Mouse (Mus musculus): ENCODE data around the gene Rimbp3. TPM values are rescaled to one million over a fixed set of nuclear protein-coding genes. Genes with fewer than 3 reads are reported as not detected.

Rimbp3 gene
- total and polyA plus RNA-seq, 3 experiments: 0.06 to 0.34 TPM; not detected in 1

DNA sequence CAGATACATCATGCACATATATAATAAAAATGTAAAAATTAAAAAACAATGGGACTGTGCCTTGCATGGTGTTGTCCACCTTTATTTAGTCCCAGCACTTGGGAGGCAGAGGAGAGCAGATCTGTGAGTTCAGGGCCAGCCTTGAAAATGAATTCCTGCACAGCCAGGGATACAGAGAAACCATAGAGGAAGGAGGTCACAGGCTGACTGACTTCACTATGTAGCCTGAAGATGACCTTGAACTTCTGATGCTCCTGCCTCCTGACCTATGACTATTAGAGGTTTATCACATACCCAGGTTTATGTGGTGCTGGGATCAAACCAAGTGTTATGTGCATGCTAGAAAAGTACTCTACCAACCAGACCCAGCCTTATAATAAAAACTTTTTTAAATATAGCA lies 22.9 kb upstream of the Rimbp3 start:
- H3K4me3 ChIP-seq (replicated peaks in 1 of 3; ENCODE audit: low read depth in 2 of 3, low read length in 2 of 3, poor library complexity in 1 of 3): no peak overlapping the region
- no peaks in the 10 kb centered on the region for H3K27me3 ChIP-seq (replicated peaks)
- peaks cover 97% of the 10 kb centered on the region for H3K79me2 ChIP-seq (replicated peaks; ENCODE audit: control insufficient read depth, extremely low read depth, insufficient read depth, poor library complexity, severe bottlenecking)
- peaks cover 21 to 69% of the 10 kb centered on the region in 2 experiments for H3K36me3 ChIP-seq (replicated peaks in 1 of 2; ENCODE audit: control insufficient read depth in 1 of 2, insufficient read depth in 1 of 2, low read length in 1 of 2)
- TF ChIP-seq MAFK (IDR thresholded peaks at IDR 0.05; ENCODE audit: insufficient replicate concordance, low read length): no peak
- TF ChIP-seq POLR2AphosphoS2 (IDR thresholded peaks at IDR 0.05; ENCODE audit: low read depth, low read length): 0 out of 2 replicates have a peak, but pooled peaks have one; percentile 20
- H3K4me1 ChIP-seq (ENCODE audit: control insufficient read depth in 1 of 2, insufficient read depth in 2 of 2): peaks cover 15 to 47% of the 10 kb centered on the region in 2 experiments
- H3K4me2 ChIP-seq (ENCODE audit: insufficient read depth, low read depth, poor library complexity, severe bottlenecking): no peak overlapping the region
- dilution Hi-C loops (cut with MboI; ENCODE audit: extremely low pct_ligation_motif_present, extremely low pct_unique_long_range_greater_than_20kb, low sequenced_read_pairs) (no loop called here), in situ Hi-C loops (cut with MboI; ENCODE audit: low pct_ligation_motif_present, low pct_unique_long_range_greater_than_20kb, low sequenced_read_pairs) (no loop called here)
- no peak for DNase-seq (ENCODE audit: extremely low read depth)
- no peaks in the 10 kb centered on the region for H3K9me3 ChIP-seq (replicated peaks; ENCODE audit: low read length)
- no peak overlapping the region for H3K27ac ChIP-seq (ENCODE audit: insufficient read depth, low read depth)
- no peak overlapping the region for H3K9ac ChIP-seq (ENCODE audit: insufficient read depth, low read depth)

- Histone ChIP-seq H3K4me1 (ENCODE audit: control insufficient read depth in 1 of 2, insufficient read depth in 2 of 2) (peaks cover 0 to 51% of the 10 kb centered on the region in 2 experiments; a peak in 2 of 4 replicates), H3K27ac (ENCODE audit: insufficient read depth, low read depth) (no peak overlapping the region), H3K4me3 (replicated peaks in 1 of 3; ENCODE audit: low read depth in 2 of 3, low read length in 2 of 3, poor library complexity in 1 of 3) (no peak overlapping the region), H3K36me3 (replicated peaks in 1 of 2; ENCODE audit: control insufficient read depth in 1 of 2, insufficient read depth in 1 of 2, low read length in 1 of 2) (peaks cover 14 to 74% of the 10 kb centered on the region in 2 experiments), H3K27me3 (replicated peaks) (no peaks in the 10 kb centered on the region), H3K9ac (ENCODE audit: insufficient read depth, low read depth) (no peak overlapping the region), H3K9me3 (replicated peaks; ENCODE audit: low read length) (no peaks in the 10 kb centered on the region), H3K4me2 (ENCODE audit: insufficient read depth, low read depth, poor library complexity, severe bottlenecking) (no peak overlapping the region), H3K79me2 (replicated peaks; ENCODE audit: control insufficient read depth, extremely low read depth, insufficient read depth, poor library complexity, severe bottlenecking) (peaks cover 99% of the 10 kb centered on the region)
- dilution Hi-C loops (cut with MboI; ENCODE audit: extremely low pct_ligation_motif_present, extremely low pct_unique_long_range_greater_than_20kb, low sequenced_read_pairs) (no loop called here), in situ Hi-C loops (cut with MboI; ENCODE audit: low pct_ligation_motif_present, low pct_unique_long_range_greater_than_20kb, low sequenced_read_pairs) (no loop called here)
- DNase-seq (ENCODE audit: extremely low read depth): no peak
- TF ChIP-seq CHD1 (IDR thresholded peaks at IDR 0.05; ENCODE audit: low read depth, low read length) (no peak), MAFK (IDR thresholded peaks at IDR 0.05; ENCODE audit: insufficient replicate concordance, low read length) (peak; percentile 79), POLR2A (IDR thresholded peaks at IDR 0.05; ENCODE audit: low read depth, low read length) (no peak), PAX5 (IDR thresholded peaks at IDR 0.05; ENCODE audit: low read length) (no peak)
Measured at GRCm38 (mm10) chr16:17193823-17194222, 14.6 kb upstream of the Rimbp3 start.

DNA sequence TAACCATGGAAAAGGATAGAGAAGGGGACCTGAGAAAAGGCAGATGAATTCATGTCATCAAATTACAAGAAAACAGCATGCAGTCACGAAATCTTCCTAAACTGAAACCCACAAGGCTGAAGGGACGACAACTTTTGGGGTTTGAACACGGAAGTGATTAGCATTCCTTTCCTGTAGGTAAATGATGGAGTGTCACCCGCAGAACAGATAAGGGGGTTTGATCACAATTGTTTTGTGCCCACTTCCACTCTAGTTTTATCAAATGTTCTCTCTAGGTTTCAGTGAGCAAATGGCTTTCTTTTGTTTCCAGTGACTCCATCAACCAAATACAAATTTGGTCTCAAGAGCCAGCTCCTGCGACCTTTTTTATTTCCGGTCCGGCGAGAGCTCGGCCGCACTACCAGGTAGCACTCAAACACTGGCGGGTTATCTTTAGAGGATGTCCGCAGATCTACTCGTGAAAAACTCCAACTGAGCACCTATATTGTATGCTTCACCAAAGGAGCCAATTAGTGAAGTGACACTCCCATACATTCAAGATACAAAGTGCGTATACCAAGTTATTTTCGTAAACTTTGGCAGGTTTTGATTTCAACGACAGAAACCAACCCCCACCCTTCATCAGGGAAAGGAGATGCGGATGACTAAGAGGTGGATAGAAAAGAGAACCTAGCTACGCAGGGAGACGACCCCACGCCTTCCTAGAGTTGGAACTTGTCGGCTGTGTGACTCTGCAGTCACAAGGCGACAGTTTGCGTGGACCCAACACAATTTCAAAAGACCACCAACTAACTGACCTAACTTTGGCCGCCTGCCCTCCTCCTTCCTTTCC lies 8.1 kb upstream of the Rimbp3 start:
- peaks cover 58% of the 10 kb centered on the region for H3K79me2 ChIP-seq (replicated peaks; ENCODE audit: control insufficient read depth, extremely low read depth, insufficient read depth, poor library complexity, severe bottlenecking)
- H3K4me1 ChIP-seq (ENCODE audit: control insufficient read depth in 1 of 2, insufficient read depth in 2 of 2): peaks cover 2 to 46% of the 10 kb centered on the region in 2 experiments; a peak in 3 of 4 replicates
- no peaks in the 10 kb centered on the region for H3K27me3 ChIP-seq (replicated peaks)
- H3K9me3 ChIP-seq (replicated peaks; ENCODE audit: low read length): no peaks in the 10 kb centered on the region
- DNase-seq (ENCODE audit: extremely low read depth): peak; percentile 59
- in situ Hi-C loops (cut with MboI; ENCODE audit: low pct_ligation_motif_present, low pct_unique_long_range_greater_than_20kb, low sequenced_read_pairs) (loop anchor here (5.0 to 10.0 kb wide), 2 partner anchors 68 to 334 kb away; partner anchors contain the start of genes Sdf2l1 and Thap7), dilution Hi-C loops (cut with MboI; ENCODE audit: extremely low pct_ligation_motif_present, extremely low pct_unique_long_range_greater_than_20kb, low sequenced_read_pairs) (no loop called here)
- peak overlapping the region; percentile 100 for H3K9ac ChIP-seq (ENCODE audit: insufficient read depth, low read depth)
- peak overlapping the region; percentile 84 for H3K4me2 ChIP-seq (ENCODE audit: insufficient read depth, low read depth, poor library complexity, severe bottlenecking)
- H3K27ac ChIP-seq (ENCODE audit: insufficient read depth, low read depth): peak overlapping the region; percentile 78
- peaks cover under 1 to 33% of the 10 kb centered on the region in 2 experiments for H3K36me3 ChIP-seq (replicated peaks in 1 of 2; ENCODE audit: control insufficient read depth in 1 of 2, insufficient read depth in 1 of 2, low read length in 1 of 2)
- peak overlapping the region; percentile 94 to 97 (median 94) for H3K4me3 ChIP-seq (replicated peaks in 1 of 3; ENCODE audit: low read depth in 2 of 3, low read length in 2 of 3, poor library complexity in 1 of 3)
- TF ChIP-seq PAX5 (IDR thresholded peaks at IDR 0.05; ENCODE audit: low read length) (no peak), GABPA (IDR thresholded peaks at IDR 0.05; ENCODE audit: insufficient replicate concordance, low read depth, low read length) (no peak), JUN (IDR thresholded peaks at IDR 0.05; ENCODE audit: insufficient read depth, low read depth, low read length) (no peak), MEF2A (IDR thresholded peaks at IDR 0.05; ENCODE audit: borderline replicate concordance, low read depth, low read length) (no peak), USF2 (conservative IDR thresholded peaks at IDR 0.05; ENCODE audit: low read depth, low read length) (no peak), KAT2A (IDR thresholded peaks at IDR 0.05; ENCODE audit: insufficient replicate concordance, low read length) (no peak), NELFE (IDR thresholded peaks at IDR 0.05; ENCODE audit: low read depth, low read length) (0 out of 2 replicates have a peak, but pooled peaks have one; percentile 24), MAX (IDR thresholded peaks at IDR 0.05; ENCODE audit: low read length) (peak; percentile 23; the same call in 1 of the 2 replicates), TBP (conservative IDR thresholded peaks at IDR 0.05; ENCODE audit: low read depth, low read length) (peak; percentile 54), RCOR1 (conservative IDR thresholded peaks at IDR 0.05; ENCODE audit: low read depth, low read length) (no peak), MAZ (IDR thresholded peaks at IDR 0.05; ENCODE audit: low read depth, low read length) (0 out of 2 replicates have a peak, but pooled peaks have one; percentile 13), POLR2AphosphoS2 (IDR thresholded peaks at IDR 0.05; ENCODE audit: low read depth, low read length) (no peak), JUND (conservative IDR thresholded peaks at IDR 0.05; ENCODE audit: low read depth, low read length) (no peak), RAD21 (IDR thresholded peaks at IDR 0.05; ENCODE audit: low read depth, low read length) (no peak), CHD1 (IDR thresholded peaks at IDR 0.05; ENCODE audit: low read depth, low read length) (no peak), CHD2 (IDR thresholded peaks at IDR 0.05; ENCODE audit: low read length) (peak; percentile 58; the same call in 1 of the 2 replicates), UBTF (IDR thresholded peaks at IDR 0.05; ENCODE audit: low read depth, low read length) (no peak), IRF4 (IDR thresholded peaks at IDR 0.05; ENCODE audit: low read depth, low read length) (no peak; the same call in 1 of the 2 replicates), ZMIZ1 (IDR thresholded peaks at IDR 0.05; ENCODE audit: low read depth, low read length) (no peak), E2F4 (IDR thresholded peaks at IDR 0.05; ENCODE audit: insufficient replicate concordance, low read depth, low read length) (no peak)
